Mouse (Mus musculus) bone marrow macrophage, adult 2 months (primary cell): Measurements from ENCODE around the gene G3bp2.

Experiments used
- CTCF ChIP-seq: IDR thresholded peaks from 2 replicates; pipeline ENCODE4 v1.5.1; 2012; ENCODE audit warnings: low read depth, mild to moderate bottlenecking, low read length, moderate library complexity
- POLR2A ChIP-seq: IDR thresholded peaks from 2 replicates; pipeline ENCODE4 v1.6.1; 2012; ENCODE audit warnings: mild to moderate bottlenecking, low read depth, low read length, borderline replicate concordance

GRCm38 (mm10) chr5:92097779-92098178 lies 14.3 kb upstream of the G3bp2 start:
- TF ChIP-seq CTCF (no peak), POLR2A (no peak)
